Mouse (Mus musculus) embryonic facial prominence, embryonic 13.5 days (tissue): ENCODE results near the gene Gm29644. TPM values are rescaled to one million over a fixed set of nuclear protein-coding genes. Genes with fewer than 3 reads are reported as not detected.
"Not testable (repeated sequence)": the region's sequence is repeated elsewhere in the genome, so short reads cannot be mapped to it uniquely, and the experiment has no call there.

Source experiments
- ATAC-seq: fragments of 200-750 bp; cut with Nextera tagmentation; 2 replicates; pipeline ENCODE4 v1.8.0; 2017; ENCODE audit warnings: low read depth; ENCODE audit not compliant: insufficient number of reproducible peaks, insufficient read depth, low FRiP score, low TSS enrichment
- H3K27ac ChIP-seq: fragments of 300-500 bp; sonication (generic); 2 replicates; pipeline ENCODE4 v1.5.1; 2015; ENCODE audit warnings: moderate library complexity, mild to moderate bottlenecking, inconsistent platforms
- H3K27me3 ChIP-seq: fragments of 300-500 bp; sonication (generic); 2 replicates; pipeline ENCODE4 v1.6.1; 2015; ENCODE audit warnings: mild to moderate bottlenecking, inconsistent platforms
- H3K36me3 ChIP-seq: fragments of 300-500 bp; sonication (generic); 2 replicates; pipeline ENCODE4 v1.6.1; 2015; ENCODE audit warnings: mild to moderate bottlenecking, inconsistent platforms
- H3K4me1 ChIP-seq: fragments of 300-500 bp; sonication (generic); 2 replicates; pipeline ENCODE4 v1.6.1; 2015; ENCODE audit warnings: inconsistent platforms
- H3K4me2 ChIP-seq: fragments of 300-500 bp; sonication (generic); 2 replicates; pipeline ENCODE4 v1.6.1; 2015; ENCODE audit warnings: moderate library complexity, mild to moderate bottlenecking, inconsistent platforms
- H3K4me3 ChIP-seq: fragments of 300-500 bp; sonication (generic); 2 replicates; pipeline ENCODE4 v1.5.1; 2015; ENCODE audit warnings: mild to moderate bottlenecking, inconsistent platforms
- H3K9ac ChIP-seq: fragments of 300-500 bp; sonication (generic); 2 replicates; pipeline ENCODE4 v1.6.1; 2015; ENCODE audit warnings: mild to moderate bottlenecking, inconsistent platforms
- H3K9me3 ChIP-seq: fragments of 300-500 bp; sonication (generic); 2 replicates; pipeline ENCODE4 v1.6.1; 2016; ENCODE audit warnings: inconsistent platforms
- WGBS: fragments of 180-500 bp; shearing (Covaris S2); methylation state at CpG from one replicate; pipeline ENCODE4 v1.1.7; 2015; ENCODE audit warnings: mixed read lengths; 5-methylcytosine and 5-hydroxymethylcytosine counted together
- polyA plus RNA-seq: library from polyadenylated mRNA; unstranded; fragments of >200 nt; fragmentation: Nextera tagmentation; extraction: Ambion mirVana; gene quantifications from 2 replicates; pipeline ENCODE4 v1.2.1, GENCODE M21; 2015

The Gm29644 gene
- polyA plus RNA-seq: not detected in 2 replicates

DNA sequence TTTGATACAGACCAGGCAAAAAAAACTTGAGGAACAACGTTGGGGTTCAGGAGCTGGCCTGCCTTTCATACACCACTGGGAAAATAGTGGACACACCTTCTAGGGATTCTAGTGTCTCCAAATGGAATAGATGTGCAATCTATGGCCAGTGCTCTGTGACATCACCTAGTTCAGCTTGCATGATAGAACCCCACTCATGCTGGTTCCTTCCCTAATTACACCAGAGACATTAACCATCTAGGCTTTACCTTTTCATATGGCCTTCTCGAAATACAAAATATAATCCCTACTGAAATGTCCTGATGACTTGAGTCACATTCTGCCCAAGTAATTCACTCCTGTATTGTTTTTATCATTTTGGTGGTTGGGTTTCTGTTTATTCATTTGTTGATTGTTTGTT, at the start of gene Gm29644, which contains the start of gene Gm29423:
Gm29644 (minus strand) TSS at position 157 of the 400 bp plus-strand sequence.
Gm29423 (minus strand) TSS at position 101 of the 400 bp plus-strand sequence.
- not testable (repeated sequence) for H3K27me3 ChIP-seq, H3K4me3 ChIP-seq, H3K9ac ChIP-seq, H3K4me1 ChIP-seq, H3K27ac ChIP-seq, H3K36me3 ChIP-seq, H3K4me2 ChIP-seq, H3K9me3 ChIP-seq, ATAC-seq
- WGBS: no CpG with 5 or more reads among the region's 2 CpGs

DNA sequence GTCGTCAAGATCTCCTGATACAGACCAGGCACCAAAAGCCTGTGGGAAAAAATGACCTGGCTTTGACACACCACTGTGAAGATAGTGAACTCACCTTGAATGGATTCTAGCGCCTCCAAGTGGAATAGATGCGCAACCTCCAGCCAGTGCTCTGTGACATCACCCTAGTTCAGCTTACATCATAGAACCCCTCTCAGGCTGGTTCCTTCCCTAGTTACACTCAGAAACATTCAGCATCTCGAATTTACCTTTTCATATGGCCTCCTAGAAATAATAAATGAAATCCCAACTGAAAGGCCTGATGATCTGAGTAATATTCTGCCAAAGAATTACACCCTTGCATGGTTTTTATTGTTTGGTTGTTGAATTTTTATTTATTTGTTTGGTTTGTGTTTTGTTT, 29.6 kb downstream of the Gm29644 start, which contains the start of gene Gm21118:
Gm21118 (minus strand) TSS at position 101 of the 400 bp plus-strand sequence.
- not testable (repeated sequence) for H3K9ac ChIP-seq, H3K4me3 ChIP-seq, H3K36me3 ChIP-seq, H3K27me3 ChIP-seq, H3K4me1 ChIP-seq, H3K9me3 ChIP-seq, H3K27ac ChIP-seq, H3K4me2 ChIP-seq, ATAC-seq
- WGBS: no CpG with 5 or more reads among the region's 4 CpGs

Other genes with a start within 250 kb of the Gm29644 start
- not detected in 2 replicates for gene Gm21118, start 29.7 kb downstream of the Gm29644 start, polyA plus RNA-seq
- gene Gm29423, start 56 bp downstream of the Gm29644 start, polyA plus RNA-seq: not detected in 2 replicates
- not detected in 2 replicates for gene Gm20888, start 138.5 kb upstream of the Gm29644 start, polyA plus RNA-seq